Mouse (Mus musculus): Measurements from ENCODE around the gene Trhde.

DNA sequence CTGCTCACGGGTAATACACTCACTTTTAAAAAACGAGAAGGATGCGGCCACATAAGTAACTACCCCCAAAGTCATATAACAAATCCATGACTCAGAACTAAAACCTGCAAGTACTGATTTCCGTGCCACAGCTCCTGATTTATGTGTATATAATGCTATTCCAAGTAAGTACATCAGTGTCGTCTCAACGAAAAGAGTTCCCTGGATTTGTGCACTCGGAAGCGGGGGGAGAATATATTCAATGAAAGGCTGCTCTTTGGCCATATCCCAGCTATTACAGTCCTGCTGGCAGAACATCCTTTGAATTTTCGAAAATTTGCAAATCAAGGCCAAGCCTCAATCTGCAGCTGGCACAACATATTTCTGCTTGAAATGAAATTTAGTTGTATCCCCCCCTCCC is 43.5 kb downstream of the Trhde start:
- TF ChIP-seq POU5F1 (IDR thresholded peaks at IDR 0.05; ENCODE audit: borderline replicate concordance, low read length) = no peak
- no peak for TF ChIP-seq CTCF (conservative IDR thresholded peaks at IDR 0.05; ENCODE audit: low read length)
- TF ChIP-seq NANOG (IDR thresholded peaks at IDR 0.05; ENCODE audit: borderline replicate concordance, low read length) = no peak

Measured in E14TG2a.4 (cell line).